Mouse (Mus musculus) heart, adult 2 months (tissue): Measurements from ENCODE around the gene Rars. TPM values are rescaled to one million over a fixed set of nuclear protein-coding genes. Genes with fewer than 3 reads are reported as not detected.
"Not testable (repeated sequence)": the region's sequence is repeated elsewhere in the genome, so short reads cannot be mapped to it uniquely, and the experiment has no call there.

Experiments
- DNase-seq, 2 experiments: peaks; one replicate each; pipeline ENCODE4 v3.0.0; 2021
- H3K27ac ChIP-seq: fragments of 200-600 bp; 2 replicates; pipeline ENCODE4 v1.8.1; 2022
- H3K27me3 ChIP-seq: fragments of 200-500 bp; 2 replicates; pipeline ENCODE4 v1.6.1; 2012; ENCODE audit warnings: mild to moderate bottlenecking, low read length, inconsistent platforms, mixed read lengths; ENCODE audit not compliant: control insufficient read depth, insufficient read depth
- H3K36me3 ChIP-seq: fragments of 200-500 bp; 2 replicates; pipeline ENCODE4 v1.6.1; 2012; ENCODE audit warnings: low read length, inconsistent platforms; ENCODE audit not compliant: control insufficient read depth, insufficient read depth
- H3K4me1 ChIP-seq: fragments of 200-500 bp; 2 replicates; pipeline ENCODE4 v1.6.1; 2011; ENCODE audit warnings: low read length; ENCODE audit not compliant: control insufficient read depth, insufficient read depth
- H3K4me3 ChIP-seq: fragments of 200-600 bp; 2 replicates; pipeline ENCODE4 v1.8.1; 2022
- H3K79me2 ChIP-seq: fragments of 200-500 bp; replicated peaks from 2 replicates; pipeline ENCODE4 v1.6.1; 2012; ENCODE audit warnings: mild to moderate bottlenecking, inconsistent platforms, low read length, moderate library complexity, mixed read lengths; ENCODE audit not compliant: control insufficient read depth, insufficient read depth
- H3K9ac ChIP-seq: fragments of 200-500 bp; 2 replicates; pipeline ENCODE4 v1.6.1; 2012; ENCODE audit warnings: low read depth, mild to moderate bottlenecking, control low read depth, inconsistent platforms, low read length, mixed read lengths
- CTCF ChIP-seq: fragments of 200-600 bp; IDR thresholded peaks from 2 replicates; pipeline ENCODE4 v1.8.1; 2022; ENCODE audit warnings: antibody characterized with exemption, mild to moderate bottlenecking, moderate library complexity
- EP300 ChIP-seq: fragments of 200-500 bp; IDR thresholded peaks from 2 replicates; pipeline ENCODE4 v1.6.1; 2011; ENCODE audit warnings: low read depth, low read length, control low read depth; ENCODE audit not compliant: insufficient read depth
- POLR2A ChIP-seq: fragments of 200-500 bp; IDR thresholded peaks from 2 replicates; pipeline ENCODE4 v1.6.1; 2011; ENCODE audit warnings: mild to moderate bottlenecking, low read depth, low read length, control low read depth; ENCODE audit not compliant: insufficient read depth
- WGBS: fragments of 180-500 bp; shearing (Covaris S2); methylation state at CpG from one replicate; pipeline ENCODE4 v1.1.7; 2018; 5-methylcytosine and 5-hydroxymethylcytosine counted together
- intact Hi-C: fragments of 180-260 bp; cut with DNase I; formaldehyde crosslinking; loops from one replicate; pipeline ENCODE4 v1.15.1; 2025
- polyA plus RNA-seq: library from polyadenylated mRNA; depleted of rRNA; stranded (reverse); fragments of >200 nt; gene quantifications from 2 replicates; pipeline ENCODE4 v1.2.3, GENCODE M21; 2012
- total RNA-seq, 2 experiments: library from RNA; stranded (reverse); gene quantifications; 2 replicates each; pipeline ENCODE4 v1.2.3; 2021

Rars gene
- total and polyA plus RNA-seq, 3 experiments, result 11.7 to 37.4 (median 36.3) TPM

GRCm38 (mm10) chr11:35797751-35798494, 36.4 kb downstream of the Rars start:
- no peak overlapping the region for H3K4me3 ChIP-seq

GRCm38 (mm10) chr11:35792800-35793199, 41.5 kb downstream of the Rars start:
- H3K4me1 ChIP-seq, H3K9ac ChIP-seq, DNase-seq, H3K4me3 ChIP-seq, H3K36me3 ChIP-seq, H3K27me3 ChIP-seq, H3K27ac ChIP-seq, H3K79me2 ChIP-seq, intact Hi-C loops: not testable (repeated sequence)
- 77% methylated on average over 5 of the region's 5 CpGs for WGBS

More at GRCm38 (mm10) chr11:35797751-35798494, 36.4 kb downstream of the Rars start:
- peaks cover 12% of the 10 kb centered on the region for H3K27me3 ChIP-seq
- H3K4me1 ChIP-seq, result no peaks in the 10 kb centered on the region
- no peak overlapping the region for H3K27ac ChIP-seq
- WGBS, result 7% methylated on average over 68 of the region's 86 CpGs
- no peak overlapping the region for H3K9ac ChIP-seq
- no peaks in the 10 kb centered on the region for H3K79me2 ChIP-seq
- DNase-seq, result no peak
- no peaks in the 10 kb centered on the region for H3K36me3 ChIP-seq
- no peak for TF ChIP-seq CTCF
- no peak for TF ChIP-seq POLR2A
- no peak for TF ChIP-seq EP300
- intact Hi-C loops, result no loop called here

DNA sequence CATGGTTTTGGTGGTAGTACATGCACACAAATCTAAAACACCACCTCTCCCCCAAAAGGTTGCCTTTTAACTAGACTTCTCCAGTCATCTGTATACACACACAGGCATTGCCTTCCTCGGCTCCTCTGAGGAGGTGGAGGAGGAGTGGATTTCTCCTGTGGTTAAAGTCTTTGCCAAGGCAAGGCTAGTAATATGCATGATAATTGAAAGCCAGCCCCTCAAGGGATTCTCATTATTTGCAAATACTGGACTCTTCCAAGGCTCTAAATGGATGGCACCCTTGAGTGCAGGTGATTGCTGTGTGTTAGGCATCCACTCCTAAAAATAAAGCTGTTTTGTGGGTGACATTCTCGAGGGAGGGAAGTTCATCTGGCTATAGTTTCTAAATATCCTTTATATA, 45.9 kb downstream of the Rars start:
- Histone ChIP-seq H3K9ac (no peak overlapping the region), H3K4me3 (no peak overlapping the region), H3K27me3 (no peaks in the 10 kb centered on the region), H3K36me3 (peaks cover 2% of the 10 kb centered on the region), H3K4me1 (no peaks in the 10 kb centered on the region), H3K27ac (no peak overlapping the region), H3K79me2 (no peaks in the 10 kb centered on the region)
- no peak for DNase-seq
- 76% methylated on average over 2 of the region's 2 CpGs for WGBS
- no peak for TF ChIP-seq EP300
- TF ChIP-seq POLR2A, result no peak
- no peak for TF ChIP-seq CTCF
- intact Hi-C loops, result no loop called here

- no peak overlapping the region for H3K4me3 ChIP-seq
- peaks cover 2% of the 10 kb centered on the region; the same call in 1 of the 2 replicates for H3K79me2 ChIP-seq
- intact Hi-C loops, result no loop called here
- no peaks in the 10 kb centered on the region for H3K4me1 ChIP-seq
- no peak for DNase-seq
- H3K9ac ChIP-seq, result no peak overlapping the region
- H3K36me3 ChIP-seq, result peaks cover 2% of the 10 kb centered on the region
- no peak overlapping the region for H3K27ac ChIP-seq
- no peak for TF ChIP-seq POLR2A
- TF ChIP-seq CTCF, result 0 out of 2 replicates have a peak, but pooled peaks have one; percentile 6
- WGBS, result 94% methylated on average over 4 of the region's 4 CpGs
- no peaks in the 10 kb centered on the region for H3K27me3 ChIP-seq
These were observed 49.8 kb downstream of the Rars start for GRCm38 (mm10) chr11:35784537-35784936.

- H3K27ac ChIP-seq, result no peak overlapping the region
- WGBS, result 95% methylated on average over 3 of the region's 3 CpGs
- no peaks in the 10 kb centered on the region for H3K27me3 ChIP-seq
- no peak overlapping the region for H3K9ac ChIP-seq
- DNase-seq, result no peak
- peaks cover 2% of the 10 kb centered on the region for H3K36me3 ChIP-seq
- intact Hi-C loops, result no loop called here
- H3K4me3 ChIP-seq, result no peak overlapping the region
- H3K79me2 ChIP-seq, result peaks cover 2% of the 10 kb centered on the region; the same call in 1 of the 2 replicates
- H3K4me1 ChIP-seq, result no peaks in the 10 kb centered on the region
- TF ChIP-seq CTCF, result no peak
- no peak for TF ChIP-seq POLR2A
- no peak for TF ChIP-seq EP300
These were observed 50.3 kb downstream of the Rars start for GRCm38 (mm10) chr11:35784002-35784401.

DNA sequence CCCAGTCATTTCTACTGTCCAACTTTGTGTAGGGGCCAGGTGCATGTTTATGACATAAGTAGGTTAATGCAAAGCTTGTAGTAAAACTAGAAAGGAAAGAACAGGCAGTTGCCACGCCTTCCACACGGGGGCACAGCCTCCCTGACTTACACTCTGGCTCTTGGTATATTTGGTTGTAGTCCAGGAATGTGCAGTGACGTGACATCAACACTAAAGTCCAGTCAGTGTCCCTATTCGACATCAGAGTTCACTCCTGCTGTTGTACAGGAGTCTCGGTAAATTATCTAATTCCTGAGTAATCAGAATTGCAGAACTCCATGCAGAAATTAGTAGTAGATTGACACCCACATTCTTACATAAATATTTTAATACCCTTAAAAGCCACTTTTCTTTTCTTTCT, 51.3 kb downstream of the Rars start:
- 64% methylated on average over 5 of the region's 5 CpGs for WGBS
- intact Hi-C loops, result no loop called here

More for the DNA sequence above, 51.3 kb downstream of the Rars start:
- DNase-seq, result no peak
- H3K27ac ChIP-seq, result no peak overlapping the region
- peaks cover 2% of the 10 kb centered on the region; the same call in 1 of the 2 replicates for H3K79me2 ChIP-seq
- no peak overlapping the region for H3K9ac ChIP-seq
- no peaks in the 10 kb centered on the region for H3K27me3 ChIP-seq
- H3K36me3 ChIP-seq, result peaks cover 7% of the 10 kb centered on the region
- no peaks in the 10 kb centered on the region for H3K4me1 ChIP-seq
- TF ChIP-seq EP300 (no peak), POLR2A (no peak), CTCF (peak; percentile 45)
- H3K4me3 ChIP-seq, result no peak overlapping the region
